Mouse (Mus musculus): ENCODE data around the gene Lmtk2. TPM values are rescaled to one million over a fixed set of nuclear protein-coding genes. Genes with fewer than 3 reads are reported as not detected.

The Lmtk2 gene
- polyA plus RNA-seq, 1 experiment from 2014 or later: 4.1 TPM

- no peak for ATAC-seq (ENCODE audit: extremely low read depth, insufficient number of reproducible peaks, low FRiP score, low TSS enrichment)
- WGBS: 71% methylated on average over 11 of the region's 11 CpGs
- H3K9me3 ChIP-seq: peaks cover 7% of the 10 kb centered on the region; the same call in 1 of the 2 replicates
- H3K9ac ChIP-seq: no peak overlapping the region
- H3K4me3 ChIP-seq: no peak overlapping the region
- H3K4me2 ChIP-seq: no peak overlapping the region
- no peaks in the 10 kb centered on the region for H3K4me1 ChIP-seq
- no peaks in the 10 kb centered on the region for H3K27me3 ChIP-seq (replicated peaks)
- H3K36me3 ChIP-seq: peaks cover 55% of the 10 kb centered on the region
- H3K27ac ChIP-seq (replicated peaks): no peak overlapping the region
Observed at GRCm38 (mm10) chr5:144200616-144201015, 100.4 kb downstream of the Lmtk2 start.

- Histone ChIP-seq H3K27ac (replicated peaks) (no peak overlapping the region), H3K4me2 (no peak overlapping the region), H3K27me3 (replicated peaks) (no peaks in the 10 kb centered on the region), H3K9me3 (peaks cover 7% of the 10 kb centered on the region; the same call in 1 of the 2 replicates), H3K9ac (no peak overlapping the region), H3K4me3 (no peak overlapping the region), H3K4me1 (no peaks in the 10 kb centered on the region), H3K36me3 (peaks cover 73% of the 10 kb centered on the region)
- WGBS: 95% methylated on average over 6 of the region's 6 CpGs
- no peak for ATAC-seq (ENCODE audit: extremely low read depth, insufficient number of reproducible peaks, low FRiP score, low TSS enrichment)
Observed at GRCm38 (mm10) chr5:144202430-144202829, 102.2 kb downstream of the Lmtk2 start.

GRCm38 (mm10) chr5:144203398-144203959 lies 103.2 kb downstream of the Lmtk2 start:
- Histone ChIP-seq H3K27me3 (replicated peaks) (no peaks in the 10 kb centered on the region), H3K9me3 (peaks cover 7% of the 10 kb centered on the region; the same call in 1 of the 2 replicates), H3K9ac (no peak overlapping the region), H3K36me3 (peaks cover 81% of the 10 kb centered on the region), H3K4me1 (no peaks in the 10 kb centered on the region), H3K4me3 (no peak overlapping the region), H3K27ac (replicated peaks) (no peak overlapping the region), H3K4me2 (no peak overlapping the region)
- 87% methylated on average over 10 of the region's 10 CpGs for WGBS
- ATAC-seq (ENCODE audit: extremely low read depth, insufficient number of reproducible peaks, low FRiP score, low TSS enrichment): no peak

GRCm38 (mm10) chr5:144204303-144204702 lies 104.1 kb downstream of the Lmtk2 start:
- Histone ChIP-seq H3K4me3 (no peak overlapping the region), H3K9me3 (peaks cover 7% of the 10 kb centered on the region; the same call in 1 of the 2 replicates), H3K4me1 (no peaks in the 10 kb centered on the region), H3K9ac (no peak overlapping the region), H3K36me3 (peaks cover 86% of the 10 kb centered on the region), H3K4me2 (no peak overlapping the region), H3K27me3 (replicated peaks) (no peaks in the 10 kb centered on the region), H3K27ac (replicated peaks) (no peak overlapping the region)
- no peak for ATAC-seq (ENCODE audit: extremely low read depth, insufficient number of reproducible peaks, low FRiP score, low TSS enrichment)
- WGBS: 87% methylated on average over 12 of the region's 12 CpGs

- Histone ChIP-seq H3K27me3 (replicated peaks) (no peaks in the 10 kb centered on the region), H3K4me1 (no peaks in the 10 kb centered on the region), H3K27ac (replicated peaks) (no peak overlapping the region), H3K4me3 (no peak overlapping the region), H3K36me3 (peaks cover 91% of the 10 kb centered on the region), H3K9ac (no peak overlapping the region), H3K4me2 (no peak overlapping the region), H3K9me3 (peaks cover 7% of the 10 kb centered on the region; the same call in 1 of the 2 replicates)
- 82% methylated on average over 10 of the region's 10 CpGs for WGBS
- no peak for ATAC-seq (ENCODE audit: extremely low read depth, insufficient number of reproducible peaks, low FRiP score, low TSS enrichment)
Observed at GRCm38 (mm10) chr5:144204911-144205310, 104.7 kb downstream of the Lmtk2 start.

- Histone ChIP-seq H3K9me3 (peaks cover 7% of the 10 kb centered on the region; the same call in 1 of the 2 replicates), H3K4me2 (no peak overlapping the region), H3K36me3 (peaks cover 92% of the 10 kb centered on the region), H3K4me1 (no peaks in the 10 kb centered on the region), H3K27ac (replicated peaks) (no peak overlapping the region), H3K4me3 (no peak overlapping the region), H3K9ac (no peak overlapping the region), H3K27me3 (replicated peaks) (no peaks in the 10 kb centered on the region)
- no peak for ATAC-seq (ENCODE audit: extremely low read depth, insufficient number of reproducible peaks, low FRiP score, low TSS enrichment)
- 93% methylated on average over 15 of the region's 15 CpGs for WGBS
Observed at GRCm38 (mm10) chr5:144206069-144206468, 105.8 kb downstream of the Lmtk2 start.

- H3K27me3 ChIP-seq (replicated peaks): no peaks in the 10 kb centered on the region
- no peak overlapping the region for H3K4me2 ChIP-seq
- no peak for ATAC-seq (ENCODE audit: extremely low read depth, insufficient number of reproducible peaks, low FRiP score, low TSS enrichment)
- peaks cover 92% of the 10 kb centered on the region for H3K36me3 ChIP-seq
- H3K4me1 ChIP-seq: no peaks in the 10 kb centered on the region
- H3K9me3 ChIP-seq: peaks cover 4% of the 10 kb centered on the region; the same call in 1 of the 2 replicates
- WGBS: 46% methylated on average over 11 of the region's 11 CpGs
- H3K27ac ChIP-seq (replicated peaks): no peak overlapping the region
- H3K4me3 ChIP-seq: no peak overlapping the region
- no peak overlapping the region for H3K9ac ChIP-seq
Observed at GRCm38 (mm10) chr5:144207478-144207877, 107.2 kb downstream of the Lmtk2 start.

GRCm38 (mm10) chr5:144214453-144214852 lies 114.2 kb downstream of the Lmtk2 start:
- Histone ChIP-seq H3K4me1 (peaks cover 4% of the 10 kb centered on the region; the same call in 1 of the 2 replicates), H3K9me3 (no peaks in the 10 kb centered on the region), H3K4me3 (no peak overlapping the region), H3K27ac (replicated peaks) (no peak overlapping the region), H3K27me3 (replicated peaks) (no peaks in the 10 kb centered on the region), H3K36me3 (peaks cover 67% of the 10 kb centered on the region), H3K9ac (no peak overlapping the region), H3K4me2 (no peak overlapping the region)
- ATAC-seq (ENCODE audit: extremely low read depth, insufficient number of reproducible peaks, low FRiP score, low TSS enrichment): no peak
- whole genome bisulfite sequencing: 19% methylated on average over 7 of the region's 7 CpGs

GRCm38 (mm10) chr5:144215992-144216391 lies 115.8 kb downstream of the Lmtk2 start:
- ATAC-seq (ENCODE audit: extremely low read depth, insufficient number of reproducible peaks, low FRiP score, low TSS enrichment): no peak
- Histone ChIP-seq H3K9me3 (no peaks in the 10 kb centered on the region), H3K36me3 (peaks cover 52% of the 10 kb centered on the region), H3K4me1 (peaks cover 4% of the 10 kb centered on the region; the same call in 1 of the 2 replicates), H3K27ac (replicated peaks) (no peak overlapping the region), H3K9ac (no peak overlapping the region), H3K4me3 (no peak overlapping the region), H3K27me3 (replicated peaks) (no peaks in the 10 kb centered on the region), H3K4me2 (no peak overlapping the region)
- 83% methylated on average over 2 of the region's 2 CpGs for WGBS

- Histone ChIP-seq H3K4me3 (no peak overlapping the region), H3K9me3 (no peaks in the 10 kb centered on the region), H3K36me3 (peaks cover 34% of the 10 kb centered on the region), H3K27ac (replicated peaks) (no peak overlapping the region), H3K4me1 (peaks cover 18% of the 10 kb centered on the region), H3K27me3 (replicated peaks) (no peaks in the 10 kb centered on the region), H3K9ac (no peak overlapping the region), H3K4me2 (no peak overlapping the region)
- 80% methylated on average over 7 of the region's 7 CpGs for WGBS
- ATAC-seq (ENCODE audit: extremely low read depth, insufficient number of reproducible peaks, low FRiP score, low TSS enrichment): no peak
Observed at GRCm38 (mm10) chr5:144218061-144218460, 117.8 kb downstream of the Lmtk2 start.

- no peak for ATAC-seq (ENCODE audit: extremely low read depth, insufficient number of reproducible peaks, low FRiP score, low TSS enrichment)
- Histone ChIP-seq H3K27ac (replicated peaks) (no peak overlapping the region), H3K27me3 (replicated peaks) (no peaks in the 10 kb centered on the region), H3K9ac (0 out of 2 replicates have a peak overlapping the region, but pooled peaks have one; percentile 33), H3K4me2 (no peak overlapping the region), H3K4me3 (no peak overlapping the region), H3K36me3 (peaks cover 22% of the 10 kb centered on the region), H3K4me1 (peaks cover 22% of the 10 kb centered on the region), H3K9me3 (no peaks in the 10 kb centered on the region)
- 57% methylated on average over 12 of the region's 12 CpGs for WGBS
Observed at GRCm38 (mm10) chr5:144219306-144219705, 119.1 kb downstream of the Lmtk2 start.

- Histone ChIP-seq H3K9me3 (no peaks in the 10 kb centered on the region), H3K27ac (replicated peaks) (no peak overlapping the region), H3K9ac (no peak overlapping the region), H3K27me3 (replicated peaks) (no peaks in the 10 kb centered on the region), H3K4me2 (no peak overlapping the region), H3K36me3 (peaks cover 18% of the 10 kb centered on the region), H3K4me1 (peaks cover 25% of the 10 kb centered on the region), H3K4me3 (no peak overlapping the region)
- WGBS: 83% methylated on average over 5 of the region's 5 CpGs
- no peak for ATAC-seq (ENCODE audit: extremely low read depth, insufficient number of reproducible peaks, low FRiP score, low TSS enrichment)
Observed at GRCm38 (mm10) chr5:144219936-144220335, 119.7 kb downstream of the Lmtk2 start.
